Mouse (Mus musculus) erythroblast, embryonic 14.5 days (primary cell): ENCODE measurements at regions not wholly inside any gene's neighbourhood (a gene's known extent, or its start where the extent isn't known, plus 50 kb on each side); places are given as distances from the start of the nearest gene placed in this dataset.

Experiments used
- GATA1 ChIP-seq: IDR thresholded peaks from 2 replicates; pipeline ENCODE4 v1.6.1; 2012; ENCODE audit warnings: low read length, inconsistent platforms, mixed read lengths
- TAL1 ChIP-seq: IDR thresholded peaks from 3 replicates; pipeline ENCODE4 v1.6.1; 2012; ENCODE audit warnings: low read length, inconsistent platforms, mixed read lengths

GRCm38 (mm10) chr14:76872510-76872909 is 164.1 kb upstream of the Ccdc122 start:
- TF ChIP-seq GATA1 (no peak), TAL1 (no peak)
